Mouse (Mus musculus) CH12.LX (cell line): ENCODE results near the gene Gm21969. TPM values are rescaled to one million over a fixed set of nuclear protein-coding genes. Genes with fewer than 3 reads are reported as not detected.

ENCODE experiments used
- DNase-seq: peaks from one replicate; pipeline ENCODE4 v3.0.0-alpha.2; 2013; ENCODE audit errors: extremely low read depth
- H3K27ac ChIP-seq: 2 replicates; pipeline ENCODE4 v1.5.1; 2012; ENCODE audit warnings: low read depth, mild to moderate bottlenecking, control low read depth, moderate library complexity; ENCODE audit not compliant: insufficient read depth
- H3K27me3 ChIP-seq: replicated peaks from 2 replicates; pipeline ENCODE3; 2012; ENCODE audit warnings: inconsistent platforms
- H3K36me3 ChIP-seq, 2 experiments: replicated peaks in 1 of 2; 2 replicates each; pipeline versions ENCODE3 to v1.6.1; 2012; ENCODE audit warnings: inconsistent platforms in 1 of 2, low read length in 1 of 2, mild to moderate bottlenecking in 1 of 2, mixed read lengths in 1 of 2, moderate library complexity in 1 of 2; ENCODE audit not compliant: control insufficient read depth in 1 of 2, insufficient read depth in 1 of 2
- H3K4me1 ChIP-seq, 2 experiments: 2 replicates each; pipeline ENCODE4 v1.6.1; 2012; ENCODE audit warnings: inconsistent platforms in 1 of 2, moderate library complexity in 1 of 2; ENCODE audit not compliant: insufficient read depth in 2 of 2, control insufficient read depth in 1 of 2
- H3K4me2 ChIP-seq: 2 replicates; pipeline ENCODE4 v1.6.1; 2012; ENCODE audit warnings: low read depth, mild to moderate bottlenecking, control low read depth; ENCODE audit not compliant: poor library complexity, insufficient read depth, severe bottlenecking
- H3K4me3 ChIP-seq, 3 experiments: fragments of 150-350 bp in 1 of 3; sonication (generic) in 1 of 3; replicated peaks in 1 of 3; 2 replicates each; pipeline versions ENCODE3 to v1.5.1; 2011 to 2012; ENCODE audit warnings: low read depth in 2 of 3, low read length in 2 of 3, mild to moderate bottlenecking in 2 of 3, moderate library complexity in 2 of 3, control low read depth in 1 of 3, improper control_type of control experiment in 1 of 3, inconsistent platforms in 1 of 3, mixed read lengths in 1 of 3; ENCODE audit not compliant: poor library complexity in 1 of 3
- H3K79me2 ChIP-seq: replicated peaks from 2 replicates; pipeline ENCODE4 v1.6.1; 2012; ENCODE audit warnings: mild to moderate bottlenecking, moderate library complexity; ENCODE audit not compliant: control insufficient read depth, poor library complexity, insufficient read depth, severe bottlenecking; ENCODE audit errors: extremely low read depth
- H3K9ac ChIP-seq: 2 replicates; pipeline ENCODE4 v1.6.1; 2012; ENCODE audit warnings: low read depth, mild to moderate bottlenecking, control low read depth, moderate library complexity; ENCODE audit not compliant: insufficient read depth
- H3K9me3 ChIP-seq: replicated peaks from 2 replicates; pipeline ENCODE3; 2012; ENCODE audit warnings: low read length, inconsistent platforms, mixed read lengths
- CTCF ChIP-seq, 2 experiments: IDR thresholded peaks in 1 of 2; conservative IDR thresholded peaks in 1 of 2; 2 replicates each; pipeline ENCODE4 v1.5.1; 2011 to 2012; ENCODE audit warnings: low read depth in 2 of 2, low read length in 2 of 2, improper control_type of control experiment in 1 of 2, inconsistent platforms in 1 of 2, mild to moderate bottlenecking in 1 of 2, moderate library complexity in 1 of 2
- HCFC1 ChIP-seq: IDR thresholded peaks from 2 replicates; pipeline ENCODE4 v1.6.1; 2012; ENCODE audit warnings: low read depth, mild to moderate bottlenecking, inconsistent platforms, low read length, improper control_type of control experiment
- KAT2A ChIP-seq: IDR thresholded peaks from 2 replicates; pipeline ENCODE4 v1.6.1; 2012; ENCODE audit warnings: low read length, improper control_type of control experiment, inconsistent platforms; ENCODE audit not compliant: insufficient replicate concordance
- MEF2A ChIP-seq: IDR thresholded peaks from 2 replicates; pipeline ENCODE4 v1.6.1; 2014; ENCODE audit warnings: low read depth, mild to moderate bottlenecking, inconsistent platforms, low read length, improper control_type of control experiment, borderline replicate concordance
- MXI1 ChIP-seq: IDR thresholded peaks from 2 replicates; pipeline ENCODE4 v1.6.1; 2011; ENCODE audit warnings: mild to moderate bottlenecking, low read depth, low read length, improper control_type of control experiment
- NRF1 ChIP-seq: IDR thresholded peaks from 2 replicates; pipeline ENCODE4 v1.6.1; 2014; ENCODE audit warnings: low read depth, mild to moderate bottlenecking, inconsistent platforms, low read length, improper control_type of control experiment, moderate library complexity
- POLR2A ChIP-seq: IDR thresholded peaks from 2 replicates; pipeline ENCODE4 v1.6.1; 2011; ENCODE audit warnings: low read depth, mild to moderate bottlenecking, improper control_type of control experiment, low read length
- RAD21 ChIP-seq: IDR thresholded peaks from 2 replicates; pipeline ENCODE4 v1.6.1; 2011; ENCODE audit warnings: low read depth, mild to moderate bottlenecking, low read length, improper control_type of control experiment, moderate library complexity
- SMC3 ChIP-seq: IDR thresholded peaks from 2 replicates; pipeline ENCODE4 v1.6.1; 2011; ENCODE audit warnings: low read depth, low read length, improper control_type of control experiment
- TCF12 ChIP-seq: IDR thresholded peaks from 2 replicates; pipeline ENCODE4 v1.6.1; 2014; ENCODE audit warnings: low read depth, mild to moderate bottlenecking, inconsistent platforms, low read length, improper control_type of control experiment
- UBTF ChIP-seq: IDR thresholded peaks from 2 replicates; pipeline ENCODE4 v1.6.1; 2012; ENCODE audit warnings: low read depth, mild to moderate bottlenecking, inconsistent platforms, low read length, improper control_type of control experiment, moderate library complexity
- USF1 ChIP-seq: IDR thresholded peaks from 2 replicates; pipeline ENCODE4 v1.6.1; 2014; ENCODE audit warnings: low read depth, mild to moderate bottlenecking, inconsistent platforms, low read length, improper control_type of control experiment
- ZC3H11A ChIP-seq: IDR thresholded peaks from 2 replicates; pipeline ENCODE4 v1.6.1; 2012; ENCODE audit warnings: low read depth, mild to moderate bottlenecking, inconsistent platforms, low read length, improper control_type of control experiment
- dilution Hi-C: fragments of 300-500 bp; cut with MboI; formaldehyde crosslinking; loops from 2 replicates; pipeline ENCODE4 v1.14.3; 2020; ENCODE audit warnings: low sequenced_read_pairs; ENCODE audit not compliant: extremely low pct_unique_long_range_greater_than_20kb, extremely low pct_ligation_motif_present
- in situ Hi-C: fragments of 300-500 bp; cut with MboI; formaldehyde crosslinking; loops from 3 replicates; pipeline ENCODE4 v1.14.3; 2019; ENCODE audit warnings: low sequenced_read_pairs, low pct_ligation_motif_present, low pct_unique_long_range_greater_than_20kb, mixed read lengths
- polyA plus RNA-seq: library from polyadenylated mRNA; unstranded; fragments of >175 nt; gene quantifications from 2 replicates; pipeline ENCODE4 v1.2.1, GENCODE M21; 2012; ENCODE audit warnings: low read depth; ENCODE audit not compliant: insufficient read length
- total RNA-seq, 2 experiments: library from RNA; depleted of rRNA; stranded (reverse); fragments of 300-350 nt in 1 of 2; fragments of >200 nt in 1 of 2; gene quantifications; 2 replicates each; pipeline ENCODE4 v1.2.3; 2012 to 2014

Gene Gm21969
- total and polyA plus RNA-seq, 3 experiments = not detected

DNA sequence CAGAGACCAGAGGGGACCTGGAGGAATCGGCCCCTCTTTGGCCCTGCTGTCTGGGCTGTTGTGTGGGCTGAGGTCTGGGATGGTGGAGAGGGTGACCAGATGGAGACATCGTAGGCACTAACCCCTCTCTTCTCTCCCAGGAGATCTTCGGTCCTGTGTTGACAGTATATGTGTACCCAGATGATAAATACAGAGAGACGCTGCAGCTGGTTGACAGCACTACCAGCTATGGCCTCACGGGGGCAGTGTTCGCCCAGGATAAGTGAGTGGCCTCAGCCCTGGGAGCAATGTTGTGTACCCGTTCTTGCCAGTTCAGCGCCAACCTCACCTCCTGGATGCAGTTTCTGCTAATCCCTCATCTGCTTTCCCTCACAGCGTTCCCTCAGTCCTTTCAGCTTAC lies 41.0 kb downstream of the Gm21969 start:
- H3K36me3 ChIP-seq = peaks cover 25 to 42% of the 10 kb centered on the region in 2 experiments
- dilution Hi-C loops (no loop called here), in situ Hi-C loops (no loop called here)
- DNase-seq = peak; percentile 71
- H3K9ac ChIP-seq = no peak overlapping the region
- no peak overlapping the region for H3K4me3 ChIP-seq
- peaks cover 20 to 27% of the 10 kb centered on the region in 2 experiments for H3K4me1 ChIP-seq
- peak; percentile 91 to 98 for TF ChIP-seq CTCF (conservative IDR thresholded peaks at IDR 0.05 in 1 of 2, IDR thresholded peaks at IDR 0.05 in 1 of 2; ENCODE audit: low read depth in 2 of 2, low read length in 2 of 2)
- 0 out of 2 replicates have a peak, but pooled peaks have one; percentile 5 for TF ChIP-seq ZC3H11A
- TF ChIP-seq NRF1 = no peak
- TF ChIP-seq TCF12 = peak; percentile 40; the same call in 1 of the 2 replicates
- TF ChIP-seq RAD21 = peak; percentile 88
- TF ChIP-seq KAT2A = no peak
- no peak for TF ChIP-seq MXI1
- no peak for TF ChIP-seq MEF2A
- TF ChIP-seq SMC3 = peak; percentile 82
- H3K4me2 ChIP-seq = no peak overlapping the region
- no peak overlapping the region for H3K27ac ChIP-seq
- no peaks in the 10 kb centered on the region for H3K27me3 ChIP-seq
- H3K9me3 ChIP-seq = peaks cover 3% of the 10 kb centered on the region
- H3K79me2 ChIP-seq = no peaks in the 10 kb centered on the region

DNA sequence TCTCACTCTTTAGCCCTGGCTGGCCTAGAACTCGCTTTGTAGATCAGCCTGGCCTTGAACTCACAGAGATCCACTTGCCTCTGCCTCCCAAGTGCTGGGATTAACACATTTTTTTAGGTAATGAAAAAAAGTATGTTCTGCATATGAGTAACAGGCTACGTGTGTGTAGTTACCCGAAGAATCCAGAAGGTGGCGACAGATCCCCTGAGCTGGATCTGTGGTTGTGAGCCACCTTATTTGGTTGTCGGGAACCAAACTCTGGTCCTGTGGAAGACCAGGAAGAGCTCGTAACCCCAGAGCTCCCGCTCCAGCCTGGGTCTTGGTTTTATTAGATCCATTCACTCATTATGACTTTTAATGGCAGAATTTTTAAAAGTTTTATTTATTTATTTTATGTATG lies 43.9 kb downstream of the Gm21969 start:
- peaks cover 8 to 16% of the 10 kb centered on the region in 2 experiments; a peak in 3 of 4 replicates for H3K4me1 ChIP-seq
- peak; percentile 28 for DNase-seq
- peaks cover 3% of the 10 kb centered on the region for H3K9me3 ChIP-seq
- dilution Hi-C loops = no loop called here
- peaks cover 16% of the 10 kb centered on the region for H3K27me3 ChIP-seq
- H3K4me3 ChIP-seq = no peak overlapping the region
- peaks cover 25 to 40% of the 10 kb centered on the region in 2 experiments for H3K36me3 ChIP-seq
- in situ Hi-C loops = no loop called here
- no peak overlapping the region for H3K4me2 ChIP-seq
- no peak overlapping the region for H3K9ac ChIP-seq
- no peak overlapping the region for H3K27ac ChIP-seq
- H3K79me2 ChIP-seq = no peaks in the 10 kb centered on the region
- TF ChIP-seq USF1 (no peak), SMC3 (peak; percentile 40), HCFC1 (no peak), UBTF (no peak), POLR2A (no peak), RAD21 (peak; percentile 31), NRF1 (no peak), CTCF (conservative IDR thresholded peaks at IDR 0.05 in 1 of 2, IDR thresholded peaks at IDR 0.05 in 1 of 2; ENCODE audit: low read depth in 2 of 2, low read length in 2 of 2) (peak in 1 of 2 experiments; percentile 55; a peak in 3 of 4 replicates)
